ENCODE assay signal across 15 mouse cellular contexts in the genomic region with DNA sequence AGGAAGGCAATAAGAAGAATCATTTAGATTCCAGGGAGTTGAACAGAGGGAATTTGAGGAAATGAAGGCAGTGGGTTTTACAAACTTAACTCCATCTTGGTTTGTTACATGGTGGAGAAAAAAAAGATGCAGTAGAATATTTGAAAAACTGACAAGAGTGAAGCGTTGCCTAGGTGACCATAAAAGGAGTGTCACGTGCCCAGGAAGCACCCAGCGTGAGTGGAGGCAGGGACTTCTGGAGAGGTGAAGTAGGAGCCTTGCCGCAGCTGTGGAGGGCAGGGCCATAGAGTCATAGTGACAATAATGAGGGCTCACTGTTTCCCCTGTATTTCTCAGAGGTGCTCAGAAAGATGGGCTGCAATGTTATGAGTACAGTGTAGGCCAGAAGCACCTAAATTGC. TPM values are rescaled to one million over a fixed set of nuclear protein-coding genes. Genes with fewer than 3 reads are reported as not detected.
A peak's percentile ranks its signal among the peaks of the same experiment; 100 is the strongest.
DNase-seq lines count a peak whose midpoint lies in the region; ATAC-seq lines count a peak whose summit lies in the region.
"Had no signal": no experiment of that assay in that cellular context is flagged by ENCODE, and none has a peak within 500 bp of the region (broad histone marks: within the 10 kb centered on the region; RNA-seq: fewer than 3 reads in every experiment).

No protein-coding gene starts in this region.

- ATAC-seq in CD4-positive, CD25-positive, alpha-beta regulatory T cell, adult 4 months, result no peak
- ATAC-seq: forebrain, embryonic 15.5 days had no signal

- DNase-seq in CD4-positive, CD25-positive, alpha-beta regulatory T cell, adult 2 months (ENCODE audit: low read depth, low spot score), result peak; percentile 32
- DNase-seq in thymus, postnatal 0 days (ENCODE audit: low spot score), result peak; percentile 13
- peak; percentile 12 to 48 for DNase-seq in thymus, postnatal 36 days
- DNase-seq in urinary bladder, adult 2 months (ENCODE audit: low spot score), result no peak
- no peak for DNase-seq in lung, postnatal 36 days
- no peak for DNase-seq in gastrocnemius, postnatal 10 days
- DNase-seq: adrenal gland, postnatal 10 days; B cell, adult 2 months; cerebellum, adult 11 months; cerebellum, adult 9-10 months; cerebellum, postnatal 25 days; heart, adult 18-20 months; heart, postnatal 14 days had no signal

RNA-seq across cellular contexts. Expression of a gene that starts 3.9 kb away (rescaled TPM):
- 1 to 10 TPM; 6.8 to 8.8 TPM for polyA plus RNA-seq in CD4-positive, CD25-positive, alpha-beta regulatory T cell, adult 4 months (2017; shearing (Covaris generic))
- polyA plus RNA-seq in thymus, postnatal 0 days (2015; fragmentation: Nextera tagmentation; extraction: Ambion mirVana), result 11.4 and 11.5 TPM in 2 replicates
- polyA plus RNA-seq in urinary bladder, adult 2 months (2012; rRNA removed), result 10.8 and 13.9 TPM in 2 replicates
- total RNA-seq in gastrocnemius, postnatal 10 days (2021), result 1 to 10 TPM; 5.0 to 5.4 TPM

RNA-seq across cellular contexts. Expression of a gene that starts 24.6 kb away (rescaled TPM):
- polyA plus RNA-seq in CD4-positive, CD25-positive, alpha-beta regulatory T cell, adult 4 months (2017; shearing (Covaris generic)), result 10 to 100 TPM; 15.4 to 20.4 TPM
- 27.3 and 30.3 TPM in 2 replicates for polyA plus RNA-seq in thymus, postnatal 0 days (2015; fragmentation: Nextera tagmentation; extraction: Ambion mirVana)
- 14.1 and 14.9 TPM in 2 replicates for polyA plus RNA-seq in urinary bladder, adult 2 months (2012; rRNA removed)
- total RNA-seq in gastrocnemius, postnatal 10 days (2021), result 1 to 10 TPM; 6.1 to 6.2 TPM

RNA-seq across cellular contexts. Expression of a gene that starts 28.0 kb away (rescaled TPM):
- 10 to 100 TPM; 25.1 to 27.2 TPM for polyA plus RNA-seq in CD4-positive, CD25-positive, alpha-beta regulatory T cell, adult 4 months (2017; shearing (Covaris generic))
- 23.6 and 24.0 TPM in 2 replicates for polyA plus RNA-seq in thymus, postnatal 0 days (2015; fragmentation: Nextera tagmentation; extraction: Ambion mirVana)
- polyA plus RNA-seq in urinary bladder, adult 2 months (2012; rRNA removed), result 21.2 and 23.4 TPM in 2 replicates
- 10 to 100 TPM; 23.4 to 25.3 TPM for total RNA-seq in gastrocnemius, postnatal 10 days (2021)

RNA-seq across cellular contexts. Expression of a gene that starts 30.5 kb away (rescaled TPM):
- 1 to 10 TPM in 1 of 2 experiments, under 1 TPM in 1; 0.76 to 1.6 TPM for polyA plus RNA-seq in CD4-positive, CD25-positive, alpha-beta regulatory T cell, adult 4 months (2017; shearing (Covaris generic))
- 3.5 and 4.1 TPM in 2 replicates for polyA plus RNA-seq in thymus, postnatal 0 days (2015; fragmentation: Nextera tagmentation; extraction: Ambion mirVana)
- polyA plus RNA-seq in urinary bladder, adult 2 months (2012; rRNA removed), result 9.3 and 9.5 TPM in 2 replicates
- 1 to 10 TPM; 1.2 to 2.1 TPM for total RNA-seq in gastrocnemius, postnatal 10 days (2021)

Comparison
In these comparisons a context has a peak if more than half of its experiments do, and no peak if none do; other contexts are left out.
1. DNase-seq: peak in CD4-positive, CD25-positive, alpha-beta regulatory T cell, adult 2 months (single experiment), thymus, postnatal 0 days (single experiment) and thymus, postnatal 36 days (2 of 2); none in urinary bladder, adult 2 months (single experiment), lung, postnatal 36 days (single experiment) and gastrocnemius, postnatal 10 days (single experiment).